Mouse (Mus musculus) 416B (cell line): ENCODE results near the gene Commd7.

Experiments used
- DNase-seq: peaks from one replicate; pipeline ENCODE4 v3.0.0; 2011; ENCODE audit warnings: low read depth

Commd7 gene

DNA sequence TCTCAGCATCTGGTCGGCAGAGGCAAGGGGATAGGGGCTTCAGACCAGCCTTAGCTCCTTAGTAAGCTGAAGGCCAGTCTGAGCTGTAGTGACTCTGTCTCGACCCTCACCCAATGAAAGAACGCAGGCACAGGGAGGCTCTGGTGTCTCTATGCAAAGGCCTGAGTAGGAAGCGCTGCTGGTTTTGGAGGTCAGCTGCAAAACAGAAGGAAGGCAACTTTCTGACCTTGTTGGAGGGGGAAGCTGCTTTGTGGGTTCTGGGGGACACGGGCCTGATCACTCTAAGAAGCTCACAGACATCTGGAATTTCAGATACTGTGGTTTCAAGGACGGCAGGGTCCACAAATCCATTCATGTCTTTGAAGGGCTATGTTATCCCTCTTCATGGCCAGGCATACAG is 46.6 kb downstream of the Commd7 start:
- DNase-seq, result peak; percentile 64

DNA sequence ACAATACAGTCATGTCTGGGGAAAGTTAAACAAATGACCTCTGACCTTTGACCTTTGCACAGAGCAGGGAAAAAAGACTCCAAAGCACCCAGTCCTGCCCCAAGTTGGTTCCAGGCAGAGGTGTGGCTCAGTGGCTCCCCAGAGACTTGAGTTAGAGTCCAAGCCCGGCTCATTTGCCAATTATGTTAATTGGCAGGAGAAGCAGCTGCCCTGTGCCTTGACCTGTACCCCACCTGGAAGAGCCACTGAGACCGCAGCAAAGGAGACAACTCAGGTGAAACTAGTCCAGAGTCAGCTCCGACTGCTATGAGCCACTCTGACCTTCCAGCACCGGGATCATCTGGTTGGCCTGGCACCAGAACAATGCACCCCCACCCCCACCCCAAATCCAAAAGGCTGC is 48.2 kb downstream of the Commd7 start:
- DNase-seq, result peak; percentile 49

DNA sequence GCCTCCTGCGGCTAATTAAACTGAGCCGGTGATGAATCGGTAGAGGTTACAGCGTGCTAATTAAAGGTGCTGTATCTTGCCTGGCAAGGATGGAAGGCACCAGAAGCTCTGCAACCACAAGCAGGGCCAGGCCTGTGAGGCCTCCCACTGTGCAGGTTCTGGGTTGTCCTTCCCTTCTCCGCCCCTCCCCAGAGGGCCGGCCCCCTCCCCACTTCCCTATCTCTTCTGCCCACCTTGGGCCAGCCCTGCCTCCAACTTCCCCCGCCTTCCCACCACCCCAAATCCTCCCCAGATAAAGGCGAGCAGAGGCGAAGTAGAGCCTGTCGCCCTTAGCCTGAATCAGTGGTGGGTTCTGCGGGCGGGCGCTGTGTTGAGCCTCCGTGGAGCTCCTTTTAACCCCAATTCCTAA is 48.9 kb downstream of the Commd7 start:
- peak; percentile 94 for DNase-seq

DNA sequence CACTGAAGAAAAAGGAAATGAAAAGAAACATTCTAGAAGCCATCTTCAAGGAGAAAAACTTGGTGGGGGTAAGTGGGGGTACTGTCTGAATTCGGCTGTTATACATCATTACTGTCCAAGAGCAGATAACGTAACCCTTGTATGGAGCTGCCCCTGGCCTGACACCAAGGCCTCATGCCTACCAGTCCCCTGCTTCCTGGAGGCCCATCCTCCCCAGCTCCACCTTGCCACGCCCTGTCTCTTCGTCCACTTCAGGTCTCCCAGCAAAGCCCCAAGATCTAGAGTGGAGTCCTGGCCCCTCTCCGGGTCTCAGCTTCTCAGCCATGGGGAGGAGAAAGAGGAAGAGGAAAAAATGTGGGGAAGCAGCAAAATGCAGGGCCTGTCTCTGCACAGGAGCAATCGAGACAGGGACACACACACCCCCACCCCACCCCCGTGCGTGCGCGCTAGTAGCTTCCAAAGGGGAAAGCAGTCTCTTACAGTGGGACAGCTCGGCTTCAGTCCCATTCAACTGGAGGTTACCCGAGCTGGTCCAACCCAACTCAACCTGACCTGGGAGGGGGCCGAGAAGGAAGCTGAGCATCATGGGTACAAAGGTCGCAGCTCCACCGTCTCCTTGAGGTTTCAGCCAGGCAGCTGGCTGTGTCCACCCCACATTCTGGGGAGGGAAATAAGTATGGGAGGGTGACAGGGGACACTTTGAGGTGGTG is 49.5 kb downstream of the Commd7 start:
- DNase-seq, result no peak

DNA sequence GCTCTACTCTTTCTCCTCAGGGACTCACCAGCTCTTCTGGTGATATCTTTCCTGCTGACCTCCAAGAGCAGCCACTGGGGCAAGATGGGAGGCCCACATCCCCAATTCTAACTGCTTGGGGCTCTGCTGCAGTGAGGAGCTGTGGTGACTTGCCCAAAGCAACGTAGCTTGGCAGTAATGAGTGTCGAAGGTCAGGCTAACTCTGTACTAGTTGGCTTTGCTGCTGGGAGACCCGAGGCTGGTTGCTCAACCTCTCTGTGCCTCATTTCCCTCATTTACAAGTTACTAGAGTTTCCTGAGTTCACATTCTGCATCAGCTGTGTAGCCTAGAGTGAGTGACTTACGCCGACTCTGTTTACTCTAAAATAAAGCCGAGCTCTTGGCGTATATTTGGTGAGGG is 51.2 kb downstream of the Commd7 start:
- DNase-seq, result no peak

DNA sequence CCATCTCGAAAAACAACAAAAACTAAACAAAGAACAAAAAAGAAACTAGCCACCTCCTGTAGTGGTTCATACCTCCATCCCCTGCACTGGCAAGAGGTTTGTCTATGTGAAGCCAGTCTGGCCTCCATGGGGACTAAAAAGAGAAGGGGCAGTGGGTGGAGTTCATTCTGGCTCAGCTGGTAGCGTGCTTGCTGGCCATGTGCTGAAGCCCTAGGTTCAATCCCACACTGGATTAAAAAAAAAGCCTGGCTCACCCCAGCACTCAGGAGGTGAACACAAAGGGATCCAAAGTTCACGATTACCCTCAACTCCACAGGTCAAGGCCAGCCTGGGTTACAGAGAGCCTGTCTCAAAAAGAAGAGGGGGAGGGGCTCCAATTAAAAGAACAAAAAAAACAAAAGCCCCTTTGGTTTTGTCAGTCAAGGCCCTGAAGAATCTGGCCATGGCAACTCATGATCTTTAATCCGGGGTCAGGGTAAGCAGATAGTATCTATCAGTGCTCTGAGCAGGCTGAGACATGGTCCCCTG is 52.1 kb downstream of the Commd7 start:
- no peak for DNase-seq

DNA sequence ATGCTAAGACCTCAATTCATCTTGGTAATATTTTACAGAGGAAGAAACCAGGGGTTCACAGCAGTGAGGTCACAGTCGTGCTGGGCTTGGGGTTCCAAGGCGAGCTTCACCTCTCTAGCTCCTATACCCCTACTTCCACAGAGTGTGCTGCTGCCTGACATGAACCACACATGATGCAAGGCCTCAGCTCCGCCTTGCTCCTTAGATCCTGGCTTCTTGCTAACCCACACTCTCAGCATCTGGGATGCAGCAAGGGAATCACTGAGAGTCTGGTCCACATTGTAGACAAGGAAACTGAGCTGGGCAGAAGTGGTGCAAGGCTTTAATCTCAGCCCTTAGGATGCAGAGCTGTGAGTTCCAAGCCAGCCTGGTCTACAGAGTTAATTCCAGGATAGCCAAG is 52.5 kb downstream of the Commd7 start:
- DNase-seq, result no peak

DNA sequence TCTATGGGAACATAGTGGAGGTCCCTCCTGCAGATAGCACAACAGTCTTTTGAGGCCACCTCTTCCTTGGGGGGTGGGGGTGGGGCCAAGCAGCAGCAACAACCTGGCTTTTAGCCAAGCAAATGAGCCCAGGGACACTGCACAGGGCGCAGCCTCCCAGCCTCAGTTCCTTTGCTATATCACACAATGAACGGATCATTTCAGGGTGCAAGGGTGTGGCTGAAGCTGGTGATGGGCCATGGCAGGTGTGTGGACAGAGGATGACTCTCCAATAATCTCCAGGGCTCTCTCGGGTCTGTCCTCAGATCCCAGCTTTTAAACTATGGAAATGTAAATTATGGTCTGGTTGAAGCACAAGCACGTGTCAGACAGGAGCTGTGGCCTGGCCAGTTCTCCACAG is 55.5 kb downstream of the Commd7 start:
- no peak for DNase-seq

DNA sequence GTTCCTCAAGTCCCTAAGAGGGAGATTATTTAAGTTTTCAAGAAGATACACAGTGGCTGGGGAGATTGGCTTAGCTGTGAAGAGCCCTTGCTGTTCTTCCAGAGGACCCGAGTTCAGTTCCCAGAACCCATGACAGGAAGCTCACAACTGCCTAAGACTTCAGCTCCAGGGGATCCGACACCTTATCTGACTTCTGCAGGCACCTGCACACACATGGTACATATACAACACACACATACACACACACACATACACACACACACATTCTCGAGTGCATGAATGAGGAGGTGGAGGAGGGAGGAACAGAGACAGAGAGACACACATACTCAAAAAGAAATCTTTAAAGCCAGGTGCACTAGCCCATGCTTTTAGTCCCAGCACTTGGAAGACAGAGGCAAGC is 56.4 kb downstream of the Commd7 start:
- DNase-seq, result no peak

DNA sequence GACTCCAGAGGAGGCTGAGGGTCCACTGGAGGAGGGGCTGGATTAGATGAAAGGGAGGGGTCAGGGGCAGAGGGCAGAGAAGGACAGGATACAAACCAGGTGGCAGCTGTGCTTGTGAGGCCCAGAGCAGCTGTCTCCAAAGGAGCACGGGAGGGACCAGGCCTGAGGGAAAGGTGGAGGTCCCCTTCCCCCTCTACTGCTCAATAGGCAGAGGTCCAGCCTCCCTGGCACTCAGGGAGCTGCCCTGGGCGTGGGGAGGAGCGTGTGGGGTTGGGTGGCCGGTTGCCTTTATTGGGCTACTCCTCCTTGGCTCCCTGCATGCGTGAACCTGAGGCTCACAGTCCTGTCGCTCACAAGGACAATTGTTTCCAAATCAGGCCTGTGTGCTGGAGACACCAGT is 57.0 kb downstream of the Commd7 start:
- no peak for DNase-seq

DNA sequence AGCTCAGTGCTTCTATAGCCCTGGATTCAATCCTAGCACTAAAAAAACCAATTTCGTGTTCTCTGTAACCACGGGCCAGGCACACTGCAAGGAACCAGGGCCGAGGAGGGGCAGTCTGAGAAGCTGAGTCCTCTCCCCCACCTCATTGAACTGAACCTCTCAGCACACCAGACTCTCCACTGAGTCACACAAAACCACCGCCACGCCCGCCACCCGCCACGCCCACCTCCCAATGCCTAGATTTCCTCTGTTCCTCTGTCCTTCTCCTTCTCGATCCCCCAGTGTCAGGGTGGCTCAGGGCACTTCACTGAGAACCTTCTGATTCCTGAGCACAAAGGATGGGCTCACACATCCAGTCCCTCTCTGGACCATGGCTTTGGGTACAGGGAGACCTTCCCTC is 59.5 kb downstream of the Commd7 start:
- peak; percentile 49 for DNase-seq

DNA sequence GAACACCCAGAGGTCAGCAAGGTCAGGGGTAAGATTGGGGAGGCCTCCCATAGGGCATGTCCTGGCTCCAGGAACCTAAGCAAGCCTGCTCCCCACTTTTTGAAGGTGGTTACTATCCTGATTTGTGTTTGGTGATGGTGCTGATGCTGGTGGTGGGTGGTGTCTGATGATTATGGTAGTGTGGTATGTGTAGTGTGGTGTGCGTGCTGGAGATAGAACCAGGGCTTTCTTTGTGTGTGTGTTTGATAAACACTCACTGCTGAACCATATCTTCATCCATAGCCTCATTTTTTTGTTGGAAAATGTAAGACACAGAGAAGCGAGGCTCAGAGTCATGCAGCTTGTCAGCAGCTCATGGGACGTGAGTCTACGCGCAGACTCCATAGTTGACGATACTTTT is 64.0 kb downstream of the Commd7 start:
- DNase-seq, result no peak

DNA sequence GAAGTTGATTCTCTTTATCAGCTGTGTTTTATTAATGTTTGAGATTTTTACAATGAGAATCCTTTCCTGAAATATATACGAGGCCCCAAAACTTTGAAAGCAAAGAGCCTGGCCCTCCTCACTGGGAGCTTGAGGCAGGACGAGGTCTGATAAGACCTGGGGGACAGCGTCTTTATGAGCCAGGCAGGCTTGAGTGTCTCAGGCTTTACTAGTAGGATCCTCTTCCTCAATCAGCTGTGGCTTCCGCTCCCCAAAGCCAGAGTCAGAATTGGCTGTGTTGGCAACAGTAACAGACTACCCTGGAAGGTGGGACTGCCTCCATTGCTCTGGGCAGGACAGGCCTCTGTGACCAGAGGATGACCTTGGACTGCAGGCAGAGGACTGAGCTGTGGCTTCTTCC is 64.6 kb downstream of the Commd7 start:
- no peak for DNase-seq
